Mouse (Mus musculus) neural tube, embryonic 15.5 days (tissue): ENCODE data around the gene Mettl1. TPM values are rescaled to one million over a fixed set of nuclear protein-coding genes. Genes with fewer than 3 reads are reported as not detected.

Experiments
- ATAC-seq: fragments of 200-750 bp; cut with Nextera tagmentation; 2 replicates; pipeline ENCODE4 v1.8.0; 2017; ENCODE audit warnings: mild to moderate bottlenecking, moderate TSS enrichment, moderate library complexity; ENCODE audit not compliant: low FRiP score
- H3K27ac ChIP-seq: fragments of 300-500 bp; sonication (generic); replicated peaks from 2 replicates; pipeline ENCODE4 v1.5.1; 2015; ENCODE audit warnings: mild to moderate bottlenecking, inconsistent platforms
- H3K27me3 ChIP-seq: fragments of 300-500 bp; sonication (generic); replicated peaks from 2 replicates; pipeline ENCODE4 v1.6.1; 2015; ENCODE audit warnings: inconsistent platforms
- H3K36me3 ChIP-seq: fragments of 300-500 bp; sonication (generic); 2 replicates; pipeline ENCODE4 v1.6.1; 2015; ENCODE audit warnings: inconsistent platforms
- H3K4me1 ChIP-seq: fragments of 300-500 bp; sonication (generic); 2 replicates; pipeline ENCODE4 v1.6.1; 2015; ENCODE audit warnings: inconsistent platforms
- H3K4me2 ChIP-seq: fragments of 300-500 bp; sonication (generic); 2 replicates; pipeline ENCODE4 v1.6.1; 2015; ENCODE audit warnings: inconsistent platforms, mild to moderate bottlenecking, moderate library complexity
- H3K4me3 ChIP-seq: fragments of 300-500 bp; sonication (generic); replicated peaks from 2 replicates; pipeline ENCODE4 v1.5.1; 2015; ENCODE audit warnings: mild to moderate bottlenecking, inconsistent platforms
- H3K9ac ChIP-seq: fragments of 300-500 bp; sonication (generic); replicated peaks from 2 replicates; pipeline ENCODE4 v1.6.1; 2015; ENCODE audit warnings: mild to moderate bottlenecking, inconsistent platforms
- H3K9me3 ChIP-seq: fragments of 300-500 bp; sonication (generic); replicated peaks from 2 replicates; pipeline ENCODE4 v1.6.1; 2016; ENCODE audit warnings: inconsistent platforms
- WGBS: fragments of 180-500 bp; shearing (Covaris S2); methylation state at CpG from one replicate; pipeline ENCODE4 v1.1.7; 2015; ENCODE audit warnings: mixed read lengths; 5-methylcytosine and 5-hydroxymethylcytosine counted together
- polyA plus RNA-seq: library from polyadenylated mRNA; unstranded; fragments of >200 nt; fragmentation: Nextera tagmentation; extraction: Ambion mirVana; gene quantifications from 2 replicates; pipeline ENCODE4 v1.2.1, GENCODE M21; 2015

The Mettl1 gene
- polyA plus RNA-seq, 1 experiment from 2014 or later, result 24.3 TPM

DNA sequence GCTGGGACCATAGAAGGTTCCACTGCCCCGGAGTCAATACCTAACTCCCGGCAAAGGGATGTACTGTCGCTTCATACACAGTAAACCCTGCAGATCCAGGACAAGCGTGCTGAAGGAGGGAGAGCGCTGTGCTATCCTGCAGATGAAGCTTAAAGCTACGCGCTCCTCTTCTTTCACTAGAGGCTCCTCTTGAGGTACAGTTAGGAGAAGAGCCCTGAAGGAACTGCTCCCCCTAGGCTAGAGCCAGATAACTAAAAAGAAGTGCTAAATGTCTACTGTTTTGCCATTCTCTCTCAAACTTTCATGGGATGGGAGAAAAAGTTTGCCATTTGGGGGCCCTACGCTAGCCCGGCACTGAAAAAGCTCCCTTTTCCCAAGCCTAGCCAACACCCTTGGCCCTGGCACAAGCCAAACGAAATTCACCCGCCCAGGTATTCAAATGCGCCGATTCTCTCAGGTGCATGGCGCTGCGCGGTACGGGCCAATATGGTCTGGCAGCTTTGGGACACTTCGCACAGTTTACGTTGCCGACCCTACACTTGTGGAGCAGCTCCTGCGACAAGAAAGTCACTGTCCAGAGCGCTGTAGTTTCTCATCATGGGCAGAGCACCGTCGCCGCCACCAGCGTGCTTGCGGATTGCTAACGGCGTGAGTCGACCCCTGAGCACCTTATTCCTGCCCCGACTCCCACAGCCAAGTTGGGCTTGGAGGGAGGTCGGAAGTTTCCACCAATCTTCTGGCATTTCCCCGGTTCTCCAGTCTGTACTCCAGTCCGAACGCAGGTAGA is 7.6 kb downstream of the Mettl1 start:
- 4% methylated on average over 35 of the region's 35 CpGs for WGBS
- H3K4me1 ChIP-seq, result peaks cover 11% of the 10 kb centered on the region
- no peak for ATAC-seq
- H3K9ac ChIP-seq, result no peak overlapping the region; the same call in 1 of the 2 replicates
- peak overlapping the region; percentile 4 for H3K4me2 ChIP-seq
- no peak overlapping the region for H3K27ac ChIP-seq
- H3K36me3 ChIP-seq, result peaks cover 21% of the 10 kb centered on the region; the same call in 1 of the 2 replicates
- peaks cover 57% of the 10 kb centered on the region for H3K27me3 ChIP-seq
- H3K4me3 ChIP-seq, result 0 out of 2 replicates have a peak overlapping the region, but pooled peaks have one; percentile 1
- H3K9me3 ChIP-seq, result no peaks in the 10 kb centered on the region

DNA sequence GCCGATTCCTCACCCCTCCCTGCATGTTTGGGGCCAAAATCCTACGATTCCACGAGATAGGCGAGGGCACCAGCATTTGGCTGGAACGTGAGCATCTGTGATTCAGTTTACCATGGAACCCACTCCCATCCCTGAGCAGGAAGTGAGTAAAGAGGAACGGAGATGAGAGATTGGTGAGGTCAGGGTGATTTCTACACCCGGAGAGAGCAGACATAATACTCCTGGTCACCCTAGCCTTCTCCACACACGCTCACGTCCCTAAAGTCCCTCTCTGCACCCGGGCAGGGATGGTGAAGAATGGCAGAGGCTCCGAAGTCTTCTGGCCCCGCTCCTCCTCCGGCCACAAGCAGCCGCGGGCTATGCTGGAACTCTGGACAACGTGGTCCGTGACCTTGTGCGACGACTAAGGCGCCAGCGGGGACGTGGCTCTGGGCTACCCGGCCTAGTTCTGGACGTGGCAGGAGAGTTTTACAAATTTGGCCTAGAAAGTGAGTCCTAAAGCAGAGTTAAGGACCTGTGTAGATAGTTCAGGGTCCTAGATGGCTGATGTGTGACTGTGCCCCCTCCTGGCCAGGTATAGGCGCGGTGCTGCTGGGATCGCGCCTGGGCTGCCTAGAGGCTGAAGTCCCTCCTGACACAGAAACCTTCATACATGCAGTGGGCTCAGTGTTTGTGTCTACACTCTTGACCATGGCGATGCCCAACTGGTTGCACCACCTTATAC is 8.3 kb downstream of the Mettl1 start:
- Histone ChIP-seq H3K9me3 (no peaks in the 10 kb centered on the region), H3K4me2 (peak overlapping the region; percentile 4), H3K9ac (no peak overlapping the region; the same call in 1 of the 2 replicates), H3K4me3 (no peak overlapping the region), H3K27me3 (peaks cover 57% of the 10 kb centered on the region), H3K36me3 (peaks cover 21% of the 10 kb centered on the region), H3K4me1 (peaks cover 12% of the 10 kb centered on the region), H3K27ac (no peak overlapping the region)
- 2% methylated on average over 29 of the region's 29 CpGs for WGBS
- ATAC-seq, result no peak

GRCm38 (mm10) chr10:127050119-127050474 is 8.9 kb downstream of the Mettl1 start:
- no peak for ATAC-seq
- peaks cover 57% of the 10 kb centered on the region for H3K27me3 ChIP-seq
- peaks cover 22% of the 10 kb centered on the region for H3K36me3 ChIP-seq
- H3K4me2 ChIP-seq, result no peak overlapping the region
- peaks cover 16% of the 10 kb centered on the region for H3K4me1 ChIP-seq
- no peaks in the 10 kb centered on the region for H3K9me3 ChIP-seq
- no peak overlapping the region for H3K4me3 ChIP-seq
- WGBS, result 23% methylated on average over 10 of the region's 10 CpGs
- H3K9ac ChIP-seq, result no peak overlapping the region
- H3K27ac ChIP-seq, result no peak overlapping the region

DNA sequence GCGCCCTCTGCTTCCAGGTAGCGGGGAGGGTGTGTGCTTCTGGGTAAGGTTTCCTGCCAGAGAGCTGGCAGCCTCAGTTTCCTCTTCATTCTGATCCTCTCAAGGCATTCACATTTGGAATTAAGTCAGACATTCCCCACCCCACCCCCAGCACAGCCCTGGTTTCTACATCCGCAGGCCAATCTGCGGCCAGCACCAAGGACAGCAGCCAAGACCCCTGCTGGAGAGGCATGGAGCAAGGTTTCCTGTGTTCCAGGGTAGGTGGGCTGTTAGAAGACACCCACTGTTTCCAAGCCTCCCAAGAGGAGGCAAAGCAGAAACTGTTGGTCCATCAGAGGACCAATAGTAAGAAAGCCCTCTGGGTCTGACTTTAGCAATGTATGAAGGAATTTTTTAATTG is 13.4 kb downstream of the Mettl1 start:
- no peak overlapping the region for H3K27ac ChIP-seq
- peaks cover 31% of the 10 kb centered on the region for H3K27me3 ChIP-seq
- H3K36me3 ChIP-seq, result peaks cover 50% of the 10 kb centered on the region
- H3K4me3 ChIP-seq, result no peak overlapping the region
- no peak overlapping the region for H3K4me2 ChIP-seq
- no peak overlapping the region for H3K9ac ChIP-seq
- H3K4me1 ChIP-seq, result peaks cover 34% of the 10 kb centered on the region
- no peak for ATAC-seq
- no peaks in the 10 kb centered on the region for H3K9me3 ChIP-seq
- WGBS, result 75% methylated on average over 4 of the region's 4 CpGs

DNA sequence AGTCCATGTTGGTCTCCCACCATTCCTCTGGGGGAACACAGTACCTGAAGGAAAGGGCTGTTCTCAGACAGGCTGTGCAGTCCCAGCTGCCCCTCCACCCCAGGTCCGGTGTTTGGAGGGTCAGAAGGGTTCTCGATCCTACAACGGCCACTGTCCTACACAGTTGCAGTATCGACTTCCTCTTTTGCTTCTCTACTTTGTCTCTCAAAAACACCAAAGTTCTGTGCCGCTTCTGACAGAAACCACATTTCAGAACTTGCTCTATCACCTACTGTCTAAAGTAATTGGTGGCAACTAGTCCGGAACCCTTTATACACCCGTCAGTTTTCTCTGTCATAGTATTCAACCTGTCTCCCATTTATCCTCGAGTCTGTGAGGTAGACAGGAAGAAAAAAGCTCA is 14.2 kb downstream of the Mettl1 start:
- 95% methylated on average over 8 of the region's 8 CpGs for WGBS
- Histone ChIP-seq H3K4me1 (peaks cover 35% of the 10 kb centered on the region), H3K9me3 (no peaks in the 10 kb centered on the region), H3K27me3 (peaks cover 23% of the 10 kb centered on the region), H3K9ac (no peak overlapping the region), H3K27ac (no peak overlapping the region), H3K4me2 (no peak overlapping the region), H3K36me3 (peaks cover 50% of the 10 kb centered on the region), H3K4me3 (no peak overlapping the region)
- ATAC-seq, result no peak

DNA sequence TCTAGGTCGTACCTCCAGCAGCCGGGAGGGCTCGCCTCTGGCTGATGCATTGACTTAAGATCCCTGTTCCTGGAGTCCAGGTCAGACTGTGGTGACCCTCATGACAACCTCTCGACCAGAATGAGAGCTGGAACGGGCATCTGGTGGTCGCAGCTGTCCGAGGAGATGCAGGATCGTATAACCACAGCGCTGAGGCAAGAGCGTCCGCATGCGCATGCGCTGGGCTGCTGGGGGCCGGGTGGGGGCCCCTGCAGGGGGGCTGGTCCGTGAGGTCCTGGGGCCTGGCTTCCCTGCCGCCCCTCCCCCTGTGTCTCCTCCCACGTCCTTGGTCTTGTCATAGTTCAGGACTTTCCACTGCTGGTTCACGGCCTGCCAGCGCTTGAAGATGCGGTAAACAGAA is 15.3 kb downstream of the Mettl1 start:
- Histone ChIP-seq H3K9me3 (no peaks in the 10 kb centered on the region), H3K4me1 (peaks cover 46% of the 10 kb centered on the region), H3K27me3 (peaks cover 12% of the 10 kb centered on the region), H3K4me3 (no peak overlapping the region), H3K4me2 (no peak overlapping the region), H3K9ac (no peak overlapping the region), H3K36me3 (peaks cover 50% of the 10 kb centered on the region), H3K27ac (no peak overlapping the region)
- 88% methylated on average over 20 of the region's 20 CpGs for WGBS
- ATAC-seq, result no peak

DNA sequence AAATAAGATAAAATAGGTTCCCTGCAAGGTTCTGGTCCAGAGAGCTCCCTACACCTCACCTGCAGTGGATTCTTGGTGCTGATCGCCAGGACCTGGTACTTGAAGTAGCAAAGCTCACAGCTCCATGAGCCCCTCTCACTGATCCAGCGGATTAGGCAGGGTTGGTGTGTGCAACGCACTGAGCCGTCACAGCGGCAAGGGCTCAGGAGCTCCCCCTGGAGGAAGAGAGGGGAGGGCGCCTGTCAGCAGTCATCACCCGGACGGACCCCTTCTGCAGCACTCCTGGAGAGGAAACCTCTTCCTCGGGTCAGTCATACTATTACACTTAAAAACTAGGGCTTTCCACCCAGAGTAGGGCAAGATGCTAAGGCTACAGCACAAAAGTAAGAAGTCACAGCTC is 16.9 kb downstream of the Mettl1 start:
- no peak for ATAC-seq
- Histone ChIP-seq H3K4me3 (peak overlapping the region; percentile 83), H3K4me1 (peaks cover 57% of the 10 kb centered on the region), H3K27me3 (no peaks in the 10 kb centered on the region), H3K4me2 (peak overlapping the region; percentile 81), H3K9me3 (no peaks in the 10 kb centered on the region), H3K36me3 (peaks cover 47% of the 10 kb centered on the region), H3K9ac (peak overlapping the region; percentile 96; the same call in 1 of the 2 replicates), H3K27ac (no peak overlapping the region)
- WGBS, result 2% methylated on average over 9 of the region's 9 CpGs

- Histone ChIP-seq H3K4me3 (peak overlapping the region; percentile 83), H3K9me3 (no peaks in the 10 kb centered on the region), H3K27ac (no peak overlapping the region), H3K4me2 (peak overlapping the region; percentile 81), H3K4me1 (peaks cover 57% of the 10 kb centered on the region), H3K9ac (peak overlapping the region; percentile 96), H3K27me3 (no peaks in the 10 kb centered on the region), H3K36me3 (peaks cover 41% of the 10 kb centered on the region)
- no peak for ATAC-seq
- 5% methylated on average over 8 of the region's 8 CpGs for WGBS
Observed at GRCm38 (mm10) chr10:127058708-127059107, 17.5 kb downstream of the Mettl1 start.

- Histone ChIP-seq H3K4me2 (peak overlapping the region; percentile 81), H3K4me3 (peak overlapping the region; percentile 83), H3K27me3 (no peaks in the 10 kb centered on the region), H3K4me1 (peaks cover 58% of the 10 kb centered on the region), H3K36me3 (peaks cover 36% of the 10 kb centered on the region), H3K9me3 (no peaks in the 10 kb centered on the region), H3K27ac (peak overlapping the region; percentile 96), H3K9ac (peak overlapping the region; percentile 96)
- WGBS, result under 1% methylated on average over 63 of the region's 92 CpGs
- ATAC-seq, result no peak
Observed at GRCm38 (mm10) chr10:127059174-127059967, 18.2 kb downstream of the Mettl1 start.

DNA sequence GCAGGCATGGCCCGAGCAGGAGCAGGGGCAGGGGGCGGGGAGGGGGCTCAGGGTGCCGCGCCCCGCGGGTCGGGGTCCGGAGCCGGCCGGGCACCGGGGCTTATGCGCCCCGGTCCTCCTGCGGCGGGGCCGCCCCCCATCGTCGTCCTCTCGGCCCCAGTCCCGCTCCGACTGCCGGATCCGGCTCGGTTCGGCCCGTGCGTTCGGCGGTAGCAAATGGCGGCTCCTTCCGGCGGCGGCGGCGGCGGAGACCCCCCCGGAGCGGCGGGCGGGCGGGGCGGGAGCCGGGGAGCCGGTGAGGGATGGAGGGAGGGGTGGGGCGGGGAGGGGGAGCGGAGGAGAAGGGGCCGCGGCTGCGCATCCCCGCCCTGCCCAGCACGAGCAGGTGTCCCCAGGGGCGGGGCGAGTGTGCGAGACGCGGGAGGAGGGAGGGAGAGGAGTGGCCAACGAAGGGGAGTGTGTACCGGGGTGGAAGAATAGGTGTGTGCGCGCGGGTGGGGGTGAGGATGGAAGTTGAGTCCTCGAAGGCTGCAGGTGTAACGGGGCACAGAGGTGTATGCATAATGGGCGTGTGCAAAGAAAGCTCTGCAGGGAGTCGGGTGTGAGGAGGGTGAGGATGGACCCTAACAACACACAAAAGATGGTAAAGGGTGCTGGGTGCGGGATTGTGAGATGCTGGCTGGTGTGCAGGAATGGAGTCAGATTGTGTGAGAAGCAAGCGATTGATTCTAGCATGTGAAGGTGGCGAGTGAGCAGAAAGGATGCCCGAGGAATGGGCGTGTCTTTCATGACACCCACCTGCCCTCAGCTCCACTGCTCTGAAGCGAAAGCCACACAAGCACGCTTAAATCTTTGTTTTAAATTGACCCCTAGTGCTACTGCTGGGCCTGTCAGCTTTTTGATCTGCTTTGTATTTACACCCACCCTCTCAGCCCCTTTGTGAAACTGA is 19.0 kb downstream of the Mettl1 start, which contains the start of gene March9:
March9 (minus strand) TSS at position 217 of the 949 bp plus-strand sequence.
- Histone ChIP-seq H3K4me2 (peak within 1 kb of the TSS; percentile 81), H3K4me1 (peaks cover 60% of the 10 kb centered on the region), H3K9me3 (no peaks in the 10 kb centered on the region), H3K4me3 (peak within 1 kb of the TSS; percentile 83), H3K27ac (peak within 1 kb of the TSS; percentile 96), H3K9ac (peak within 1 kb of the TSS; percentile 96), H3K27me3 (no peaks in the 10 kb centered on the region), H3K36me3 (peaks cover 33% of the 10 kb centered on the region)
- WGBS, result under 1% methylated on average over 48 of the region's 72 CpGs
- peak; percentile 48 for ATAC-seq
